Mouse (Mus musculus) myocyte (in vitro differentiated cells): ENCODE results near the gene U90926. TPM values are rescaled to one million over a fixed set of nuclear protein-coding genes. Genes with fewer than 3 reads are reported as not detected.

Experiments
- H3K27me3 ChIP-seq: one replicate; pipeline ENCODE4 v1.6.1; 2011; ENCODE audit not compliant: control insufficient read depth, insufficient read depth, insufficient read length
- H3K36me3 ChIP-seq: one replicate; pipeline ENCODE4 v1.6.1; 2011; ENCODE audit not compliant: control insufficient read depth, insufficient read depth
- H3K4me2 ChIP-seq: one replicate; pipeline ENCODE4 v1.6.1; 2011; ENCODE audit warnings: low read depth, control low read depth
- H3K4me3 ChIP-seq: one replicate; pipeline ENCODE4 v1.5.1; 2011; ENCODE audit warnings: mild to moderate bottlenecking, control low read depth, moderate library complexity
- H3K79me2 ChIP-seq: one replicate; pipeline ENCODE4 v1.6.1; 2011; ENCODE audit not compliant: control insufficient read depth, insufficient read depth
- H3ac ChIP-seq: one replicate; pipeline ENCODE4 v1.6.1; 2011; ENCODE audit not compliant: control insufficient read depth, insufficient read length
- CEBPB ChIP-seq: IDR thresholded peaks from 2 replicates; pipeline ENCODE4 v1.6.1; 2011; ENCODE audit warnings: mild to moderate bottlenecking, moderate library complexity; ENCODE audit not compliant: poor library complexity, insufficient read depth, severe bottlenecking
- E2F4 ChIP-seq: IDR thresholded peaks from one replicate; pipeline ENCODE4 v1.6.1; 2011; ENCODE audit warnings: mild to moderate bottlenecking, control low read depth, moderate library complexity; ENCODE audit not compliant: insufficient read depth
- MAX ChIP-seq: IDR thresholded peaks from one replicate; pipeline ENCODE4 v1.6.1; 2011; ENCODE audit warnings: low read depth, mild to moderate bottlenecking, control low read depth
- MYOD1 ChIP-seq, 3 experiments: IDR thresholded peaks; one replicate each; pipeline ENCODE4 v1.6.1; 2011; ENCODE audit warnings: control low read depth in 2 of 3, low read depth in 2 of 3, mild to moderate bottlenecking in 2 of 3, moderate library complexity in 1 of 3; ENCODE audit not compliant: insufficient read length in 2 of 3, control insufficient read depth in 1 of 3
- MYOG ChIP-seq, 3 experiments: IDR thresholded peaks; one replicate each; pipeline ENCODE4 v1.6.1; 2011; ENCODE audit warnings: control low read depth in 2 of 3, low read depth in 2 of 3, mild to moderate bottlenecking in 2 of 3; ENCODE audit not compliant: insufficient read length in 2 of 3, control insufficient read depth in 1 of 3, insufficient read depth in 1 of 3
- POLR2A ChIP-seq: IDR thresholded peaks from one replicate; pipeline ENCODE4 v1.6.1; 2011; ENCODE audit warnings: low read depth, mild to moderate bottlenecking, control low read depth, moderate library complexity; ENCODE audit not compliant: insufficient read length
- POLR2AphosphoS2 ChIP-seq: IDR thresholded peaks from one replicate; pipeline ENCODE4 v1.6.1; 2011; ENCODE audit warnings: low read depth, control low read depth; ENCODE audit not compliant: insufficient read length
- REST ChIP-seq: IDR thresholded peaks from one replicate; pipeline ENCODE4 v1.6.1; 2011; ENCODE audit warnings: mild to moderate bottlenecking, control low read depth, moderate library complexity; ENCODE audit not compliant: insufficient read depth, insufficient read length
- SRF ChIP-seq: IDR thresholded peaks from one replicate; pipeline ENCODE4 v1.6.1; 2011; ENCODE audit warnings: low read depth; ENCODE audit not compliant: control insufficient read depth, insufficient read length
- TCF12 ChIP-seq: IDR thresholded peaks from one replicate; pipeline ENCODE4 v1.6.1; 2011; ENCODE audit warnings: mild to moderate bottlenecking, control low read depth; ENCODE audit not compliant: poor library complexity, insufficient read depth, severe bottlenecking
- TCF3 ChIP-seq: IDR thresholded peaks from one replicate; pipeline ENCODE4 v1.6.1; 2011; ENCODE audit warnings: low read depth, control low read depth; ENCODE audit not compliant: insufficient read length
- USF1 ChIP-seq: IDR thresholded peaks from one replicate; pipeline ENCODE4 v1.6.1; 2011; ENCODE audit warnings: low read depth, mild to moderate bottlenecking, control low read depth, moderate library complexity
- polyA plus RNA-seq: library from polyadenylated mRNA; unstranded; fragments of >200 nt; fragmentation: generic; extraction: Trizol; gene quantifications from one replicate; pipeline ENCODE4 v1.2.1, GENCODE M21; 2012; ENCODE audit warnings: missing spikeins

The U90926 gene
- polyA plus RNA-seq, 1 experiment: not detected

- no peaks in the 10 kb centered on the region for H3K27me3 ChIP-seq
- H3ac ChIP-seq: no peak overlapping the region
- no peak overlapping the region for H3K4me3 ChIP-seq
- no peaks in the 10 kb centered on the region for H3K79me2 ChIP-seq
- no peaks in the 10 kb centered on the region for H3K36me3 ChIP-seq
- H3K4me2 ChIP-seq: no peak overlapping the region
- TF ChIP-seq CEBPB (no peak), E2F4 (no peak), USF1 (no peak), MAX (no peak), MYOD1 (IDR thresholded peaks at IDR 0.05; ENCODE audit: control insufficient read depth in 1 of 3, insufficient read length in 2 of 3, low read depth in 2 of 3) (no peak)
These were observed 39.3 kb upstream of the U90926 start for GRCm38 (mm10) chr5:92254476-92254875.

GRCm38 (mm10) chr5:92252797-92253343 lies 37.7 kb upstream of the U90926 start:
- no peaks in the 10 kb centered on the region for H3K36me3 ChIP-seq
- no peak for TF ChIP-seq CEBPB
- no peak for TF ChIP-seq MYOG (IDR thresholded peaks at IDR 0.05; ENCODE audit: control insufficient read depth in 1 of 3, insufficient read depth in 1 of 3, insufficient read length in 2 of 3, low read depth in 2 of 3)
- no peak overlapping the region for H3K4me3 ChIP-seq
- H3K79me2 ChIP-seq: no peaks in the 10 kb centered on the region
- H3K27me3 ChIP-seq: no peaks in the 10 kb centered on the region
- H3ac ChIP-seq: no peak overlapping the region
- no peak overlapping the region for H3K4me2 ChIP-seq

DNA sequence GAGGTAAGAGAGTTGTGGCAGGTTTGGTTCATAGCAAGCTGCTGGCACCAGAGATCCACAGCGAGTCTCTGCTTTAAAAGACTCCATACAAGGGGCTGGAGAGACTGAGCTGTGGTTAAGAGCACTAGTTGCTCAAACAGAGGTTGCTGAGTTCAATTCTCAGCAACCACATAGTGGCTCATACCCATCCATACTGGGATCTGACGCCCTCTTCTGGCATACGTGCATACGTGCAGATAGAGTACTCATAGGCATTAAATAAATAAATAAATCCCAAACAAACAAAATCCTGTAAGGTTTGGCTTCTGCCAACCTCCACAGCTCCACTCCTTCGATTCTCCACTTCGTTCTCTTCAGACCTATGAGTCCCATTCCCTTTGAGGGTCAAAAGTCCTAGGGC lies 36.8 kb upstream of the U90926 start:
- H3K27me3 ChIP-seq: no peaks in the 10 kb centered on the region
- H3ac ChIP-seq: no peak overlapping the region
- H3K79me2 ChIP-seq: no peaks in the 10 kb centered on the region
- no peak for TF ChIP-seq SRF
- no peak for TF ChIP-seq TCF3
- TF ChIP-seq MYOG (IDR thresholded peaks at IDR 0.05; ENCODE audit: control insufficient read depth in 1 of 3, insufficient read depth in 1 of 3, insufficient read length in 2 of 3, low read depth in 2 of 3): no peak
- no peak for TF ChIP-seq CEBPB
- TF ChIP-seq E2F4: no peak
- no peak for TF ChIP-seq MYOD1 (IDR thresholded peaks at IDR 0.05; ENCODE audit: control insufficient read depth in 1 of 3, insufficient read length in 2 of 3, low read depth in 2 of 3)
- no peak for TF ChIP-seq POLR2AphosphoS2
- TF ChIP-seq TCF12: no peak
- TF ChIP-seq USF1: no peak
- no peak for TF ChIP-seq REST
- no peak for TF ChIP-seq MAX
- no peak for TF ChIP-seq POLR2A
- no peak overlapping the region for H3K4me2 ChIP-seq
- no peaks in the 10 kb centered on the region for H3K36me3 ChIP-seq
- H3K4me3 ChIP-seq: no peak overlapping the region

GRCm38 (mm10) chr5:92248614-92249013 lies 33.4 kb upstream of the U90926 start:
- no peak for TF ChIP-seq MAX
- TF ChIP-seq TCF3: no peak
- TF ChIP-seq MYOD1 (IDR thresholded peaks at IDR 0.05; ENCODE audit: control insufficient read depth in 1 of 3, insufficient read length in 2 of 3, low read depth in 2 of 3): no peak
- no peak for TF ChIP-seq E2F4
- no peak for TF ChIP-seq REST
- TF ChIP-seq POLR2AphosphoS2: no peak
- TF ChIP-seq MYOG (IDR thresholded peaks at IDR 0.05; ENCODE audit: control insufficient read depth in 1 of 3, insufficient read depth in 1 of 3, insufficient read length in 2 of 3, low read depth in 2 of 3): no peak
- no peak for TF ChIP-seq TCF12
- TF ChIP-seq POLR2A: no peak
- TF ChIP-seq USF1: no peak
- TF ChIP-seq CEBPB: no peak
- no peak for TF ChIP-seq SRF
- no peak overlapping the region for H3K4me3 ChIP-seq

GRCm38 (mm10) chr5:92245483-92245882 lies 30.3 kb upstream of the U90926 start:
- H3K4me2 ChIP-seq: no peak overlapping the region
- H3ac ChIP-seq: no peak overlapping the region
- H3K4me3 ChIP-seq: no peak overlapping the region
- no peaks in the 10 kb centered on the region for H3K27me3 ChIP-seq
- TF ChIP-seq POLR2AphosphoS2 (no peak), E2F4 (no peak), USF1 (no peak), TCF3 (no peak), REST (no peak), CEBPB (no peak), MYOG (IDR thresholded peaks at IDR 0.05; ENCODE audit: control insufficient read depth in 1 of 3, insufficient read depth in 1 of 3, insufficient read length in 2 of 3, low read depth in 2 of 3) (no peak), SRF (no peak), POLR2A (no peak), MYOD1 (IDR thresholded peaks at IDR 0.05; ENCODE audit: control insufficient read depth in 1 of 3, insufficient read length in 2 of 3, low read depth in 2 of 3) (no peak), TCF12 (no peak), MAX (no peak)
- H3K79me2 ChIP-seq: no peaks in the 10 kb centered on the region
- H3K36me3 ChIP-seq: no peaks in the 10 kb centered on the region

More at GRCm38 (mm10) chr5:92248614-92249013, 33.4 kb upstream of the U90926 start:
- H3K4me2 ChIP-seq: no peak overlapping the region
- H3K36me3 ChIP-seq: no peaks in the 10 kb centered on the region
- no peak overlapping the region for H3ac ChIP-seq
- H3K27me3 ChIP-seq: no peaks in the 10 kb centered on the region
- no peaks in the 10 kb centered on the region for H3K79me2 ChIP-seq
